Mouse (Mus musculus): Measurements from ENCODE around the gene Sergef.

DNA sequence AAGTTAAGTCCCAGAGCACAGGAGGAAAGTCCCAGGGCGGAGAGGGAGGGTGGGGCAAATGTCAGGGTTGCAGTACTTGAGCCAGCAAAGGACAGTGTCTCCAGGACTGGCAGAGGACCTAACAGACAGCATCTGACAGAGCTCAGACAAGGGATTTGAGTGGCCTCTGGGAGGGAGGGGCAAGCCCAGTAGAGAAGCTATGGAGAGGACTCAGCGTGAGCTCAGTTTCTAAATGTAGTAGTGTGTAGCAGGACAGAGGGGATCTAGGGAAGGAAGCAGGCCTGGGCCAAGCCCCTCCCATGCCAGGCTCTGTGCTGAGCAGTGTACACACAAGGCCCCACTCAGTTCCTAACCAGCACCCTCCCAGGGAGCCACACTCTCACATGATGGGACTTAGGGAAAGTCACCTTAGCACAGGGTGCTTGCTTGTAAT lies 157.5 kb downstream of the Sergef start:
- TF ChIP-seq CTCF (IDR thresholded peaks at IDR 0.05; ENCODE audit: low read depth, low read length) (no peak), GATA2 (IDR thresholded peaks at IDR 0.05; ENCODE audit: borderline replicate concordance, low read depth, low read length) (no peak), TAL1 (conservative IDR thresholded peaks at IDR 0.05; ENCODE audit: low read depth, low read length) (no peak), GATA1 (IDR thresholded peaks at IDR 0.05; ENCODE audit: borderline replicate concordance, low read length) (no peak), POLR2AphosphoS5 (IDR thresholded peaks at IDR 0.05; ENCODE audit: insufficient replicate concordance, low read depth, low read length) (no peak)

Measured in G1E (cell line).